In genomic region chr10:106652276-106652675, GRCm38 (mm10) we compare ENCODE assay signal across 15 mouse cellular contexts.
"Had no signal": no experiment of that assay in that cellular context is flagged by ENCODE, and none has a peak within 500 bp of the region (broad histone marks: within the 10 kb centered on the region; RNA-seq: fewer than 3 reads in every experiment).

No protein-coding gene starts in this region.

- H3K27ac ChIP-seq: neural tube, embryonic 15.5 days; stomach, embryonic 15.5 days; stomach, postnatal 0 days had no signal

- DNase-seq: retina, postnatal 1 day; right cerebral cortex, adult 18-20 months; right cerebral cortex, postnatal 14 days; right cerebral cortex, postnatal 25 days; right cerebral cortex, postnatal 4 days; spleen, adult 18-20 months; thymus, adult 18-20 months; thymus, adult 2 months; thymus, postnatal 14 days; thymus, postnatal 25 days; thymus, postnatal 36 days; thymus, postnatal 4 days had no signal

- H3K4me3 ChIP-seq: neural tube, embryonic 15.5 days; stomach, embryonic 15.5 days had no signal
